Mouse (Mus musculus) liver, embryonic 11.5 days (tissue): Measurements from ENCODE around the gene Cyb5r3. TPM values are rescaled to one million over a fixed set of nuclear protein-coding genes. Genes with fewer than 3 reads are reported as not detected.

ENCODE experiments used
- ATAC-seq: fragments of 200-750 bp; cut with Nextera tagmentation; replicated peaks from 2 replicates; pipeline ENCODE4 v1.8.0; 2017; ENCODE audit warnings: moderate number of reproducible peaks, mild to moderate bottlenecking, moderate TSS enrichment, moderate library complexity; ENCODE audit not compliant: low FRiP score
- DNase-seq: peaks from one replicate; pipeline ENCODE4 v3.0.0-alpha.2; 2017; ENCODE audit warnings: low spot score
- H3K27ac ChIP-seq: fragments of 300-500 bp; sonication (generic); 2 replicates; pipeline ENCODE4 v1.5.1; 2014; ENCODE audit warnings: mild to moderate bottlenecking, low read depth, low read length, control low read depth
- H3K27me3 ChIP-seq: fragments of 300-500 bp; sonication (generic); replicated peaks from 2 replicates; pipeline ENCODE4 v1.6.1; 2014; ENCODE audit warnings: low read length, mixed read lengths; ENCODE audit not compliant: control insufficient read depth, insufficient read depth
- H3K36me3 ChIP-seq: fragments of 300-500 bp; sonication (generic); 2 replicates; pipeline ENCODE4 v1.6.1; 2014; ENCODE audit warnings: mild to moderate bottlenecking, low read length, moderate library complexity, mixed read lengths; ENCODE audit not compliant: control insufficient read depth, insufficient read depth
- H3K4me1 ChIP-seq: fragments of 300-500 bp; sonication (generic); replicated peaks from 2 replicates; pipeline ENCODE4 v1.6.1; 2014; ENCODE audit warnings: low read length, mixed read lengths; ENCODE audit not compliant: control insufficient read depth, insufficient read depth
- H3K4me2 ChIP-seq: fragments of 300-500 bp; sonication (generic); 2 replicates; pipeline ENCODE4 v1.6.1; 2014; ENCODE audit warnings: mild to moderate bottlenecking, control low read depth, moderate library complexity
- H3K4me3 ChIP-seq: fragments of 300-500 bp; sonication (generic); 2 replicates; pipeline ENCODE4 v1.5.1; 2014; ENCODE audit warnings: low read depth, low read length, control low read depth
- H3K9ac ChIP-seq: fragments of 300-500 bp; sonication (generic); 2 replicates; pipeline ENCODE4 v1.6.1; 2014; ENCODE audit warnings: low read depth, low read length, control low read depth
- H3K9me3 ChIP-seq: fragments of 300-500 bp; sonication (generic); 2 replicates; pipeline ENCODE4 v1.6.1; 2016; ENCODE audit warnings: low read length, inconsistent platforms, mixed read lengths; ENCODE audit not compliant: control insufficient read depth
- WGBS: fragments of 180-500 bp; shearing (Covaris S2); extraction: QIAGEN DNeasy Blood & Tissue Kit; methylation state at CpG from one replicate; pipeline ENCODE4 v1.1.7; 2014; 5-methylcytosine and 5-hydroxymethylcytosine counted together
- polyA plus RNA-seq: library from polyadenylated mRNA; unstranded; fragments of >200 nt; fragmentation: Nextera tagmentation; extraction: Ambion mirVana; gene quantifications from 2 replicates; pipeline ENCODE4 v1.2.1, GENCODE M21; 2014

Gene Cyb5r3
- 210 and 219 TPM in 2 replicates for polyA plus RNA-seq

DNA sequence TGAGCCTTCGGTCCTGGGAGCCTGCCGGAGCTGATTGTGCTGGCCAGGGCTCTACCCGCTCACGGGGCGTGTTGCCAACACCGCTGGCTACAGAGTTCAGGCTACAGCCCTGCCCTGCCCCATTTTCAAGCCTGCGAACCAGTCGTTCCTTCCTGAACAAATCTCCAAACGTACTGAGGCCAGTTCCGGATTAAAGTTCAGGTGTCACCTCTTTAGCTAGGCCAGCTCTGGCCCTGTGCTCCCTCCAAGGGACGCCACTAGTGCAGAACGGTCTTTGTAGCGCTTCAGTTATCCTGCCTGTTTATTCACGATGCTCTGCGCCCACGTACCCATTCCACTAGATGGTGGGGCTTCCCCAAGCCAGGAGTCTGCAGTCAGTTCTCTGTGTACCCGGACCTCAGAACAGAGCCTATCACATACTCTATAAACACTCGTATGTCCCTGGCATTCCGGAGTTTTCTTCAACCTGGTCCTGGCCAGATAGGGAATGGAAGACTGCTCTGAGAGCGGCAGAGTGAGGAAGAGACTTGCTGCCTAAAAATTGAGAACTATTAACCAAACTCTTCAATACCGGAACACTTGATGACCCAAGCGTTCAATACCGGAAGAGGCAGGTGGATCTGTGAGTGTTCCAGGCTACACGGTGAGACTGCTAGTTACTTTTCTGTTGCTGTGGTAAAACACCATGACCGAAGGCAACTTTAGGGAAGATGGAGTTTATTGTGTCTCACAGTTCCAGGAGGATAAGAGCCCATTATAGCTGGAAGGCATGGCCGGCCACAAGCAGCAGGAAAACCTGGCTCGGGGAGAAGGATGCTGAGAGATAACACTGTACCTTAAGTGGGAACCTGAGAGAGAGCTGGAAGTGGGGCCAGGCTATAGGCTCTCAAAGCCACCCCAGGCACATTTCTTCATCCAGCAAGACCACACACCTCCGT, at the start of gene Cyb5r3:
Gene Cyb5r3 (minus strand): TSS at position 101 of the 938 bp plus-strand sequence.
- peak within 1 kb of the TSS; percentile 97 for H3K4me3 ChIP-seq
- peak within 1 kb of the TSS; percentile 95 for H3K27ac ChIP-seq
- peaks cover 3% of the 10 kb centered on the region; the same call in 1 of the 2 replicates for H3K36me3 ChIP-seq
- ATAC-seq (peak; percentile 46), DNase-seq (no peak)
- WGBS, result 38% methylated on average over 28 of the region's 28 CpGs
- no peaks in the 10 kb centered on the region for H3K27me3 ChIP-seq
- H3K4me2 ChIP-seq, result peak within 1 kb of the TSS; percentile 98
- H3K9ac ChIP-seq, result peak within 1 kb of the TSS; percentile 94
- H3K9me3 ChIP-seq, result no peaks in the 10 kb centered on the region
- H3K4me1 ChIP-seq, result peaks cover 38% of the 10 kb centered on the region

GRCm38 (mm10) chr15:83221721-83222120, 49.3 kb upstream of the Cyb5r3 start:
- H3K27ac ChIP-seq, result no peak overlapping the region
- no peak for ATAC-seq
- H3K4me1 ChIP-seq, result peaks cover 14% of the 10 kb centered on the region
- H3K27me3 ChIP-seq, result no peaks in the 10 kb centered on the region
- no peak overlapping the region for H3K4me3 ChIP-seq
- H3K36me3 ChIP-seq, result no peaks in the 10 kb centered on the region
- DNase-seq, result no peak
- H3K9me3 ChIP-seq, result no peaks in the 10 kb centered on the region
- 64% methylated on average over 4 of the region's 4 CpGs for WGBS
- no peak overlapping the region for H3K4me2 ChIP-seq
- H3K9ac ChIP-seq, result no peak overlapping the region

GRCm38 (mm10) chr15:83220368-83221013, 48.1 kb upstream of the Cyb5r3 start:
- WGBS, result 57% methylated on average over 9 of the region's 9 CpGs
- no peak overlapping the region; the same call in 1 of the 2 replicates for H3K27ac ChIP-seq
- H3K27me3 ChIP-seq, result no peaks in the 10 kb centered on the region
- H3K9me3 ChIP-seq, result no peaks in the 10 kb centered on the region
- H3K36me3 ChIP-seq, result no peaks in the 10 kb centered on the region
- no peak overlapping the region for H3K9ac ChIP-seq
- H3K4me3 ChIP-seq, result no peak overlapping the region
- ATAC-seq (no peak), DNase-seq (no peak)
- H3K4me1 ChIP-seq, result peaks cover 17% of the 10 kb centered on the region
- no peak overlapping the region for H3K4me2 ChIP-seq

GRCm38 (mm10) chr15:83215322-83216216, 43.2 kb upstream of the Cyb5r3 start:
- WGBS, result 42% methylated on average over 5 of the region's 5 CpGs
- Histone ChIP-seq H3K4me3 (no peak overlapping the region), H3K9ac (no peak overlapping the region), H3K9me3 (no peaks in the 10 kb centered on the region), H3K36me3 (no peaks in the 10 kb centered on the region), H3K27ac (no peak overlapping the region), H3K27me3 (no peaks in the 10 kb centered on the region), H3K4me1 (peaks cover 3% of the 10 kb centered on the region; the same call in 1 of the 2 replicates), H3K4me2 (no peak overlapping the region)
- ATAC-seq (no peak), DNase-seq (no peak)

DNA sequence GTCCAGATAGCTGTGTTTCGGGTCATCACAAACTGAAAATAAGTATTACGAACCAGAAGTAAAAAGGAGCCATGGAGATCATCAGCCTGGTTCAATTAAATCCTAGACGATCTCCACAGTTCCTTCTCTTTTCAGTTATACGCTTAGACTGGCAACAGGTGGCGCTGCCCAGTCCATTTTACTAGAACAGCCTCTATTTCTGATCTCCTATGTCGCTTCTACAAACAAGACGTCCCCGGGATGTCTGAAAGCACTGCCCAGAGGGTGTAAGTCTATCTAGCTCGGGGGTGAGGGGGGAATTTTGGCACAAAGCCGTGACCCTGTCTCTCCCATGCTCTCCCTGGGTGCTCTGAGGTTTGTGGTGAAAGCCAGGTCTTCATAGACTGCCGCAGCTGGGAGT, 37.8 kb upstream of the Cyb5r3 start:
- WGBS, result 18% methylated on average over 11 of the region's 11 CpGs
- H3K27ac ChIP-seq, result no peak overlapping the region
- no peak for DNase-seq

GRCm38 (mm10) chr15:83209719-83210118, 37.3 kb upstream of the Cyb5r3 start:
- ATAC-seq (no peak), DNase-seq (no peak)
- no peak overlapping the region for H3K27ac ChIP-seq
- peaks cover 2% of the 10 kb centered on the region; the same call in 1 of the 2 replicates for H3K27me3 ChIP-seq
- H3K4me1 ChIP-seq, result peaks cover 3% of the 10 kb centered on the region; the same call in 1 of the 2 replicates
- no peaks in the 10 kb centered on the region for H3K36me3 ChIP-seq
- H3K4me3 ChIP-seq, result no peak overlapping the region; the same call in 1 of the 2 replicates
- WGBS, result 13% methylated on average over 10 of the region's 10 CpGs
- no peak overlapping the region for H3K9ac ChIP-seq
- peak overlapping the region; percentile 48 for H3K4me2 ChIP-seq
- no peaks in the 10 kb centered on the region for H3K9me3 ChIP-seq

More for the DNA sequence above, 37.8 kb upstream of the Cyb5r3 start:
- H3K9me3 ChIP-seq, result no peaks in the 10 kb centered on the region
- no peaks in the 10 kb centered on the region for H3K36me3 ChIP-seq
- peaks cover 2% of the 10 kb centered on the region; the same call in 1 of the 2 replicates for H3K27me3 ChIP-seq
- H3K4me1 ChIP-seq, result peaks cover 3% of the 10 kb centered on the region; the same call in 1 of the 2 replicates
- H3K9ac ChIP-seq, result no peak overlapping the region
- ATAC-seq, result no peak
- no peak overlapping the region for H3K4me3 ChIP-seq
- H3K4me2 ChIP-seq, result peak overlapping the region; percentile 48

- H3K9me3 ChIP-seq, result no peaks in the 10 kb centered on the region
- no peak overlapping the region for H3K27ac ChIP-seq
- no peak overlapping the region for H3K9ac ChIP-seq
- H3K4me2 ChIP-seq, result peak overlapping the region; percentile 48
- H3K27me3 ChIP-seq, result peaks cover 2% of the 10 kb centered on the region; the same call in 1 of the 2 replicates
- H3K4me3 ChIP-seq, result no peak overlapping the region
- ATAC-seq (no peak), DNase-seq (no peak)
- WGBS, result 34% methylated on average over 4 of the region's 4 CpGs
- peaks cover 3% of the 10 kb centered on the region; the same call in 1 of the 2 replicates for H3K4me1 ChIP-seq
- H3K36me3 ChIP-seq, result no peaks in the 10 kb centered on the region
These were observed 36.8 kb upstream of the Cyb5r3 start for GRCm38 (mm10) chr15:83209092-83209695.
